Mouse (Mus musculus): ENCODE measurements around the gene Slc25a26. TPM values are rescaled to one million over a fixed set of nuclear protein-coding genes. Genes with fewer than 3 reads are reported as not detected.

Slc25a26 gene
- polyA plus RNA-seq, 1 experiment from 2014 or later, result 9.1 TPM

GRCm38 (mm10) chr6:94631779-94632082, 131.6 kb downstream of the Slc25a26 start:
- Histone ChIP-seq H3K36me3 (no peaks in the 10 kb centered on the region), H3K9ac (replicated peaks) (no peak overlapping the region), H3K4me3 (no peak overlapping the region), H3K27me3 (no peaks in the 10 kb centered on the region), H3K4me2 (replicated peaks) (no peak overlapping the region), H3K9me3 (no peaks in the 10 kb centered on the region), H3K4me1 (peaks cover 32% of the 10 kb centered on the region), H3K27ac (replicated peaks) (peak overlapping the region; percentile 59)
- peak; percentile 30 for ATAC-seq (replicated peaks)
- WGBS, result 41% methylated on average over 6 of the region's 6 CpGs

GRCm38 (mm10) chr6:94634274-94634673, 134.1 kb downstream of the Slc25a26 start:
- Histone ChIP-seq H3K9me3 (no peaks in the 10 kb centered on the region), H3K4me1 (peaks cover 17% of the 10 kb centered on the region), H3K27ac (replicated peaks) (no peak overlapping the region), H3K36me3 (no peaks in the 10 kb centered on the region), H3K9ac (replicated peaks) (no peak overlapping the region), H3K4me2 (replicated peaks) (no peak overlapping the region), H3K4me3 (no peak overlapping the region), H3K27me3 (no peaks in the 10 kb centered on the region)
- WGBS, result 92% methylated on average over 4 of the region's 4 CpGs
- ATAC-seq (replicated peaks), result no peak

DNA sequence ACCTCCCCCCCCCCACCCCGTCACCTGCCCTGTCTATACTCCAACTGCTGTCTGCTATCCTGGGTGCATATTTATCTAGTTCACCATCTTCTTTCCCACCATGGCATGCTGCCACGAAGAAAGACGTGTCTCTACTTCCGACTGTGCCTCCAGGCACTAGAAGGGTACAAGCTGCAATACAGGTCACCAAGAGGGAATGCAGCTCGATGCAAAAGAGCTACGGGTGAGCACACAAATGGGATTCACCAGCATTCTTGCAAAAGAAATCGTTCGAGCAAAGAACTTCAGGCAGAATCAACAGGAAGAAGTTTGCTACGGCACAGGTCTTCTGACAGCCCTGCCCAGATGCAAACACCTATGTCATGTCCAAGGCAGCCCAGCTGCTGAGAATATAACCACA, 134.6 kb downstream of the Slc25a26 start:
- no peak overlapping the region for H3K4me3 ChIP-seq
- no peaks in the 10 kb centered on the region for H3K27me3 ChIP-seq
- H3K4me2 ChIP-seq (replicated peaks), result no peak overlapping the region
- no peak for ATAC-seq (replicated peaks)
- no peaks in the 10 kb centered on the region for H3K36me3 ChIP-seq
- 61% methylated on average over 9 of the region's 9 CpGs for WGBS
- H3K9me3 ChIP-seq, result no peaks in the 10 kb centered on the region
- peaks cover 17% of the 10 kb centered on the region for H3K4me1 ChIP-seq
- H3K9ac ChIP-seq (replicated peaks), result no peak overlapping the region
- H3K27ac ChIP-seq (replicated peaks), result no peak overlapping the region

DNA sequence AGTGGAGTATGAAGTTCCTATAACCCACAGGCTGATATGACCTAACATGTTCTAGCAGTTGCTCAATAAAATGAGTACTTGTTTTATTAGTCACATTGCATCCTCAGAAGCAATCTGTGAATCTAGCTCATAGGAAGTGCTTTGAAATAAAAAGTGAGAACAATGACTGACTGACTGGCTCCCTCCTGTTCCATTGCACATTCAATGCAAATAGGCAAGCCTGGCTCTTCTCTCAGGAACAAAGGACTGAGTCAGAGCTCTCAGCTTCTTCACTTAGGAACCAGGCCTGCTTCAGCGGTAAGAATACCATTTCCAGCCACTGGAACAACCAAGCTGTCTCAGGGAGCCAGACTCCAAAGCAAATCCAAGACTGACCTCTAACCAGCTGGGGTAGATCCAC, 135.2 kb downstream of the Slc25a26 start:
- no peak for ATAC-seq (replicated peaks)
- H3K9me3 ChIP-seq, result no peaks in the 10 kb centered on the region
- H3K27ac ChIP-seq (replicated peaks), result no peak overlapping the region
- no peak overlapping the region for H3K4me2 ChIP-seq (replicated peaks)
- no peaks in the 10 kb centered on the region for H3K27me3 ChIP-seq
- peaks cover 22% of the 10 kb centered on the region for H3K4me1 ChIP-seq
- no peaks in the 10 kb centered on the region for H3K36me3 ChIP-seq
- WGBS, result 16% methylated on average over 1 of the region's 1 CpGs
- no peak overlapping the region for H3K4me3 ChIP-seq
- H3K9ac ChIP-seq (replicated peaks), result no peak overlapping the region

- no peak for ATAC-seq (replicated peaks)
- H3K9ac ChIP-seq (replicated peaks), result no peak overlapping the region
- no peaks in the 10 kb centered on the region for H3K9me3 ChIP-seq
- no peaks in the 10 kb centered on the region for H3K27me3 ChIP-seq
- no peak overlapping the region for H3K4me2 ChIP-seq (replicated peaks)
- H3K36me3 ChIP-seq, result no peaks in the 10 kb centered on the region
- H3K4me1 ChIP-seq, result peaks cover 8% of the 10 kb centered on the region
- H3K4me3 ChIP-seq, result no peak overlapping the region
- no peak overlapping the region for H3K27ac ChIP-seq (replicated peaks)
- 69% methylated on average over 5 of the region's 5 CpGs for WGBS
Observed at GRCm38 (mm10) chr6:94637024-94637434, 136.9 kb downstream of the Slc25a26 start.

DNA sequence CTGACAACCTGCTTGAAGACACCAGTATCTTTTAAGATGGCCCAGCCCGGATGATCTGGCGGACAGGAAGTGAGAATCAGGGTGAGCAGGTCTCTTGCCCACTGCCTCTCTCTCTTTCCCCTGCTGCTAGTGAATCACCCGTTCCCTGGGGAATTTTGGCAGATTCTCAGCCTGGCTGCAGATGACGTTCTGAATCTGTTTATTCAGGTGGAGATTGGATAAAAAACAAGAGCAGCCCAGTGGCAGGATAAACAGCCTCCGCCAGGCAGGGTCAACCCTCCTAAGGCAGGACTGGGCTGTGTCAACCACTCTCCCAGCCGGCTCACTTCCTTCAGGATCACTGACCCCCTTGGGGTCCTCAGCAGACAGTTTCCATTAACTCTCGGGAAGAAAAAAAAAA, 140.2 kb downstream of the Slc25a26 start:
- no peak overlapping the region for H3K4me2 ChIP-seq (replicated peaks)
- H3K9me3 ChIP-seq, result no peaks in the 10 kb centered on the region
- no peak overlapping the region for H3K4me3 ChIP-seq
- WGBS, result 43% methylated on average over 7 of the region's 7 CpGs
- 0 out of 2 replicates have a peak overlapping the region, but pooled peaks have one; percentile 23 for H3K27ac ChIP-seq (replicated peaks)
- no peak overlapping the region for H3K9ac ChIP-seq (replicated peaks)
- peaks cover 8% of the 10 kb centered on the region for H3K4me1 ChIP-seq
- H3K36me3 ChIP-seq, result no peaks in the 10 kb centered on the region
- no peaks in the 10 kb centered on the region for H3K27me3 ChIP-seq
- ATAC-seq (replicated peaks), result no peak

GRCm38 (mm10) chr6:94642048-94642447, 141.9 kb downstream of the Slc25a26 start:
- no peak for ATAC-seq (replicated peaks)
- no peaks in the 10 kb centered on the region for H3K36me3 ChIP-seq
- no peak overlapping the region for H3K27ac ChIP-seq (replicated peaks)
- H3K27me3 ChIP-seq, result no peaks in the 10 kb centered on the region
- no peaks in the 10 kb centered on the region for H3K9me3 ChIP-seq
- WGBS, result 83% methylated on average over 1 of the region's 1 CpGs
- peaks cover 14% of the 10 kb centered on the region for H3K4me1 ChIP-seq
- H3K4me2 ChIP-seq (replicated peaks), result no peak overlapping the region
- no peak overlapping the region for H3K9ac ChIP-seq (replicated peaks)
- no peak overlapping the region for H3K4me3 ChIP-seq

- Histone ChIP-seq H3K9ac (replicated peaks) (no peak overlapping the region), H3K4me3 (no peak overlapping the region), H3K4me1 (peaks cover 31% of the 10 kb centered on the region), H3K27me3 (no peaks in the 10 kb centered on the region), H3K4me2 (replicated peaks) (no peak overlapping the region), H3K9me3 (no peaks in the 10 kb centered on the region), H3K36me3 (no peaks in the 10 kb centered on the region), H3K27ac (replicated peaks) (no peak overlapping the region)
- no peak for ATAC-seq (replicated peaks)
- WGBS, result 89% methylated on average over 2 of the region's 2 CpGs
Observed at GRCm38 (mm10) chr6:94643989-94644388, 143.9 kb downstream of the Slc25a26 start.

DNA sequence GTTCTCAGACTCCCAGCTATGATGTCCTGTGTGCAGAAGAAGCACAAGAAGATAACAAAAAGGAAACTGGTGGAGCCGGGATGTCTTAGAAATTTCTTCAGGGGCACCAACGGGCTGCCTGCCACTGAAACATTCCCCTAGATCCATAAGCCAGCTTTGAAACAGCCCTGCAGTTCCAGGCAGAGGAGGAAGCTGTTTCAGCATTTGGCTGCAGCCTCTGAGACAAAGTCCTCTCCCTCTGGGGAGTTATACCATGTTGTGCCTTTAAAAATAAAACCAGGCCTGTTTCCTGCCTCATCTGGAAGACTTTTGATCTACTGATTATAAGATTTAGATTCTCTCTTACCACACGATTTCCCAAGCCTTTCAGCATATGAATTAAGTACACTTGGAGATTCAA, 144.5 kb downstream of the Slc25a26 start:
- no peak for ATAC-seq (replicated peaks)
- H3K36me3 ChIP-seq, result no peaks in the 10 kb centered on the region
- peaks cover 35% of the 10 kb centered on the region for H3K4me1 ChIP-seq
- H3K9ac ChIP-seq (replicated peaks), result no peak overlapping the region
- H3K27me3 ChIP-seq, result no peaks in the 10 kb centered on the region
- 86% methylated on average over 3 of the region's 3 CpGs for WGBS
- H3K9me3 ChIP-seq, result no peaks in the 10 kb centered on the region
- no peak overlapping the region for H3K27ac ChIP-seq (replicated peaks)
- H3K4me2 ChIP-seq (replicated peaks), result no peak overlapping the region
- no peak overlapping the region for H3K4me3 ChIP-seq

DNA sequence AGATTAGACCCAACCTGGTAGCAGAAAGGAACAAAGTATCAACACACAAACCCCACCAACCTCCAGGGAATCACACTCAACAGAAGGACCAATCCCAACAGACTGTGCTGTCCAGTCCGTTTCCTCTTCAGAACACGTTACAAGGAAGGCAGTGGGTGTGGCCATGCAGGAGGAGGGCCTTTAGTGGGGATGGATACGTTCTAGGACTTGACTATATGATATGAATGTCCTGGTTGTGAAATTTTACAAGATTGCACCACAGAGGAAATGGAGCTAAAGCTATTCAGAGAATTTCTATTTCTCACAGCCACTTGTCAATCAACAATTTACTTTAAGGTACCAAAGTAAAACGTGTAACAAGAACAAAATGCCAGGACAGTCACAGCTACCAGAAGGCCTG, 145.6 kb downstream of the Slc25a26 start:
- H3K36me3 ChIP-seq, result no peaks in the 10 kb centered on the region
- no peaks in the 10 kb centered on the region for H3K27me3 ChIP-seq
- H3K4me2 ChIP-seq (replicated peaks), result no peak overlapping the region
- ATAC-seq (replicated peaks), result no peak
- H3K27ac ChIP-seq (replicated peaks), result no peak overlapping the region
- no peak overlapping the region for H3K9ac ChIP-seq (replicated peaks)
- H3K4me1 ChIP-seq, result peaks cover 27% of the 10 kb centered on the region
- no peaks in the 10 kb centered on the region for H3K9me3 ChIP-seq
- no peak overlapping the region for H3K4me3 ChIP-seq
- WGBS, result 65% methylated on average over 4 of the region's 4 CpGs

- Histone ChIP-seq H3K9ac (replicated peaks) (no peak overlapping the region), H3K27ac (replicated peaks) (no peak overlapping the region), H3K4me2 (replicated peaks) (no peak overlapping the region), H3K9me3 (no peaks in the 10 kb centered on the region), H3K27me3 (no peaks in the 10 kb centered on the region), H3K36me3 (no peaks in the 10 kb centered on the region), H3K4me3 (no peak overlapping the region), H3K4me1 (peaks cover 27% of the 10 kb centered on the region)
- WGBS, result 59% methylated on average over 6 of the region's 6 CpGs
- ATAC-seq (replicated peaks), result no peak
Observed at GRCm38 (mm10) chr6:94646274-94646863, 146.2 kb downstream of the Slc25a26 start.

DNA sequence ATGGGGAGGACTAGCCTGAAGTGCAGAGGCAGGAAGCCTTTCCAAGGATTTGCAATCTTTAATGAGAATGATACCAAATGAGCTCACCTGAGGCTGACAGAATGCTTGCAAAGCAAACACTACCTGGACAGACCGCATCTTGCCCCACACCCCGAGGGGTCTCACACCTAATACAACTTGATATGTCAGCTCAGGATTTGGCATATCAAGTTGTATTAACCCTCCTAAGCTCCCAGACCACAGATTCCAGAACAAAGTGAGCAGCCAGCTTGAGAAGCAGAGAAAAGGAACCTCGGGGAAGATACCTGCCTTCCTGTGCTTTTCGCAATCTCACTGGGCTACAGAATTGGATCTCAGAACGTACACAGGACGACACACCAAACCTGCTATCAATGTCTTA, 146.8 kb downstream of the Slc25a26 start:
- H3K4me3 ChIP-seq, result no peak overlapping the region
- H3K36me3 ChIP-seq, result no peaks in the 10 kb centered on the region
- no peak overlapping the region for H3K27ac ChIP-seq (replicated peaks)
- ATAC-seq (replicated peaks), result no peak
- no peaks in the 10 kb centered on the region for H3K9me3 ChIP-seq
- WGBS, result 78% methylated on average over 6 of the region's 6 CpGs
- no peak overlapping the region for H3K9ac ChIP-seq (replicated peaks)
- H3K4me1 ChIP-seq, result peaks cover 29% of the 10 kb centered on the region
- H3K27me3 ChIP-seq, result no peaks in the 10 kb centered on the region
- no peak overlapping the region for H3K4me2 ChIP-seq (replicated peaks)

All from forebrain, embryonic 15.5 days (tissue).